Mouse (Mus musculus): ENCODE data around the gene Csf2rb.

- TF ChIP-seq CTCF (IDR thresholded peaks at IDR 0.05; ENCODE audit: control insufficient read depth, insufficient read depth, low read length) (no peak), POLR2A (IDR thresholded peaks at IDR 0.05; ENCODE audit: borderline replicate concordance, control insufficient read depth, low read depth, low read length) (no peak)
Observed at GRCm38 (mm10) chr15:78309865-78310264, 15.7 kb upstream of the Csf2rb start.
